Mouse (Mus musculus) thymus, adult 2 months (tissue): ENCODE measurements around the gene Gh.

ENCODE experiments used
- CTCF ChIP-seq: fragments of 200-500 bp; IDR thresholded peaks from 2 replicates; pipeline ENCODE4 v1.5.1; 2012; ENCODE audit warnings: mild to moderate bottlenecking, control low read depth, low read length, moderate library complexity, borderline replicate concordance; ENCODE audit not compliant: control insufficient read depth, poor library complexity, insufficient read depth; ENCODE audit errors: extremely low read depth
- POLR2A ChIP-seq: fragments of 200-500 bp; IDR thresholded peaks from 2 replicates; pipeline ENCODE4 v1.6.1; 2012; ENCODE audit warnings: mild to moderate bottlenecking, low read length, control low read depth, moderate library complexity; ENCODE audit not compliant: control insufficient read depth, poor library complexity, insufficient read depth; ENCODE audit errors: extremely low read depth

GRCm38 (mm10) chr11:106313533-106313932 is 11.9 kb upstream of the Gh start:
- TF ChIP-seq CTCF: no peak
- no peak for TF ChIP-seq POLR2A
